Mouse (Mus musculus): ENCODE data around the gene Hypm.

Gene Hypm

DNA sequence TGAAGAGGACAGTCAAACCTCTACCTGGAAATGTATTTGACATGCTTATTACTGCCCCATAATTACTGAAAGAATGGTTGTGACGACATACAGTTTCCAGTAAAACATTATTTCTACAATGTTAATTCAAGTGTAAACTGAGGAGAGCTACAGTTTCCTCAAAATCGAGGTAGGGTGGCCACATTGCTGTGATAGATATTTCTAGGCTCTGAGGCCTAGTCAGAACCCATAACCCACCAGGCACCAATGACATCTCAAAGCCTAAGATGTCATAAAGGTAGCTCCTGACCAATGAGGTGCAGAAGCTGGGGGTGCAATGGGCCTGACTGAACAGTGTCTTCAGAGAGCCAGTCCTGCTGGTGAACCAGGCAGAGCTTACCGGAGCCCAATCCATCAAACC, at the start of gene Hypm:
Hypm (plus strand) TSS at position 301 of the 400 bp plus-strand sequence.
- DNase-seq, result no peak

DNA sequence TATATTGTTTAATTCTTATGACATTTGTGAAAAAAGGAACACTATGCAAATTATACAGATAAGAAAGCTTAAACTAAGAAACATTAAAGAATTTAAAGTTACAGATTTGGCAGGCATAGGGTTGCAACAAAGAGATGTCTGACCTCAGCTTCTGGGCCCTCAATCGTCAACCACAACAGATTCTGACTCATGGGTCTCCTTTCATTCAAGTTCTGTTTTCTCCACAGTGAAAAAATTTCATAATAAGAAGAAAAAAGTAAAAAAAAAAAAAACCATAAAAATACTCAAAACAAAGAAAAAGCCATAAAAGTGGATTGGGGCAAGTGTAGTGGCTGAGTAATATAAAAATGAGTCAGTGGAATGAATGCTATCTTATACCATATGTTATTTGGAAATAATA, 36.6 kb upstream of the Hypm start:
- no peak for DNase-seq

DNA sequence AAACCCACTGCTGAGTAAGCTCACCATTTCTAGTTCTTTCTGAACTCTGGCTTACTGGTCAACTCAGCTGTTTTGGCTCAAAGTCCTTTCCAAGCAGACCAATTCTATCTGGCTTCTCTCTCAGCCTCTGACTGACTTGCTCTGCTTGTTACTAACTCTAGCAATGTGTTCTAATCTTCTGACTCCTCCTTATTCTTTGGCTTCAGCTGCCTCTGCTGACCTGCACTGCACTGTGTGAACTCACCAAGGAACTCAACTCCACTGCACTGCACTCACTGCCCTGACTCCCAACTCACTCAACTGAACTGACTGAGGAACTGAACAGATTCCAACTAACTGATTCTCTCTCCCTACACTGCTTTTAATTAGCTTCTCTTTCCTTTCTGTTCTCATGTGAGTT, 34.3 kb upstream of the Hypm start:
- no peak for DNase-seq

DNA sequence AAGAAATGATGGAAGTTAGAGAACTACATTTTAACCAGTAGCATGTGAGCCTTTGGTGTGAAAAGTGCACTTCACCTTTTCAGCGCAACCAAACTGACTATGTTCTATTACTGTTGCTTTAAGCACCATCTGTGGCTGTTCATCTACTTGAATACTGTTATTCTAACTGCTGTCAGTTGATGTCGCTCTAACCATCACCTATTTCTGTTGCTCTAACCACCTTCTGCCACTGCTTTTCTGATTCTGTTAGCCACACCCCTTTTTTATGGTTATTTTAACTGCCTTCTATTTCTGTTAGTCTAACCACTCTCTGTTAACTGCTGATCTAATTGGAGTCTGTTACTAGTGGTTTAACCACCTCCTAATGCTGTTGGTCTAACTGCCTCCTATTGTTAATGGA, 11.9 kb upstream of the Hypm start:
- no peak for DNase-seq

DNA sequence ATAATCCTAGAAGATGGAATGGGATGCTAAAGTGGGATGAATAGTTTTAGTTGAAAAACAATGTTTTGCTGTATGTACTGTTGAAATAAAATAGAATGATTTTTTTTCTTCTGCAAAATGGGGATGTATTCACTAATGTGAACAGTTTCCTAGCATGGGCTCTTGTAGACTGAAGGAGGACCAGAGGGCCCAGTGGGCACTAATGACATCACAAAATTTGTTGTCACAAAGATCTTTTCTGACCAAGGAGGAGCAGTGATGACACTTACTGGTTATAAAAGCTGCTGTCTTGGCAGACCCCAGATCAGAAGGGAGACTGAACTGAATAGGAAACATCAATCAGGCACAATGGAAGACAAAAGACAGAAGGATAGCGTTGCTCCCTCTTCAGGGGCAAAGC, 2.7 kb downstream of the Hypm start, which contains the start of gene H2al3:
H2al3 (plus strand) TSS at position 301 of the 400 bp plus-strand sequence.
- DNase-seq, result no peak

DNA sequence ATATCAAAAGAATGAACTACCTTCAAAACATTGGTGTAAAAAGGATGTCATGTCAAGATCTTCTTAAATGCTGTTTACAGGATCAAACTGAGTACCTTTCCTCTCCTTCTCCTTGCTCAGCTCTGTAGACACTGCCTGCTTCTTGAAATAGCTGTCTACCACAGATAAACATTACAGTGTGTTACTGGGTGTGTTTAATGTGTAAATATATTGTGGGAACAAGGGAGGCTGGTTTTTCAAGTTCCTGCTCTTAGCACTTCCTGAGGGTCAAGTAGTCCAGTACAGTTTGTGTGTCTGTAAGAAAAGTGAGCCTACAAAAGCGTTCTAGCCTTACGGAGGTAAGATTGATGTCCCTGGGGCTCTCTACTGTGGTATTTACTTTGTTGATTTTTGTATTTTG, 15.1 kb downstream of the Hypm start:
- no peak for DNase-seq

DNA sequence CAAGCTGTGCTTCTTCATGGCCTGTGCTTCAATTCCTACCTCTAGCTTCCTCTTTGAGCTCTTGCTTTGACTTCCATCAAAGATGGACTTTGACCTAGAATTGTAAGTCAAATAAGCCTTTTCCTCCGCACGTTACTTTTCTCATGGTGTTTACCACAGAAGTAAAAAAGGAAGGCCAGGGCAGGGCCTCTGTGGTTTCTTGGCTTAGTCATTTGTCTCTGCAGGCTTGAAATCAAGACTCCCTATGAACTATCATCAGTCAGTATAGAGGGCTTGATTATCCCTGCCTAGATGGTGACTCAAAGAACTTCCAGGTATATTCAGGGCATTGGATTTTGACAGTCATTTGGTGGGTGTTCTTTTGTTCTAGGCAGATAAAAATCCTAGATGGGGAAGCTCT, 28.8 kb downstream of the Hypm start:
- DNase-seq, result no peak

DNA sequence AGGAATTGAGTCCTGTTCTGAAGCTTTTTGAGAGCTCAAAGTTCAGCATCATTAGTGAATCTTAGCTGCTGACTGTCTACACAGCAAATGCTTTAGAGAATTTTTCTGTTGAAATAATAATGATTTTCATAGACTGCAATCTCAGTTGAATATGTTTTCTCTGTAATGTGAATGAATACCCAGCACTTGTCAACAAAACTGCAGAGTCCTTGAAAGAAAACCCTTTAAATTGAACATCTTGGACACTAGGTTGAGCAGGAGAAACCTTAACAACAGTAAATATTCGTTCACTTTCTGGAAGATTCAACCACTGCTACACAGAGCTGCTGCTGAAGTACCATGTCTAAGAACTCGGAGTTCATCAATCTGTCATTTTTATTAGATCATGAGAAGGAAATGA, 38.6 kb downstream of the Hypm start, which contains the start of gene Sytl5:
Sytl5 (plus strand) TSS at position 301 of the 400 bp plus-strand sequence.
- no peak for DNase-seq
